Mouse (Mus musculus): ENCODE results near the gene Rnf123.

Rnf123 gene

GRCm38 (mm10) chr9:108062142-108062541 lies 21.0 kb downstream of the Rnf123 start:
- DNase-seq (ENCODE audit: low spot score): no peak

- DNase-seq (ENCODE audit: low spot score): no peak
These were observed 24.9 kb downstream of the Rnf123 start for GRCm38 (mm10) chr9:108058291-108058690.

GRCm38 (mm10) chr9:108057262-108057562 lies 25.9 kb downstream of the Rnf123 start:
- no peak for DNase-seq (ENCODE audit: low spot score)

GRCm38 (mm10) chr9:108056361-108057261 lies 26.5 kb downstream of the Rnf123 start:
- no peak for DNase-seq (ENCODE audit: low spot score)

GRCm38 (mm10) chr9:108055661-108056237 lies 27.4 kb downstream of the Rnf123 start:
- no peak for DNase-seq (ENCODE audit: low spot score)

GRCm38 (mm10) chr9:108055061-108055460 lies 28.1 kb downstream of the Rnf123 start:
- no peak for DNase-seq (ENCODE audit: low spot score)

GRCm38 (mm10) chr9:108054331-108055040 lies 28.7 kb downstream of the Rnf123 start:
- DNase-seq (ENCODE audit: low spot score): no peak

- no peak for DNase-seq (ENCODE audit: low spot score)
These were observed 29.4 kb downstream of the Rnf123 start for GRCm38 (mm10) chr9:108053665-108054225.

- DNase-seq (ENCODE audit: low spot score): peak; percentile 98
These were observed 30.1 kb downstream of the Rnf123 start, which contains the start of gene Amigo3 for GRCm38 (mm10) chr9:108052885-108053664. Gene Amigo3 (plus strand): TSS chr9:108053159.

GRCm38 (mm10) chr9:108052411-108052810 lies 30.7 kb downstream of the Rnf123 start:
- no peak for DNase-seq (ENCODE audit: low spot score)

GRCm38 (mm10) chr9:108051931-108052220 lies 31.3 kb downstream of the Rnf123 start:
- DNase-seq (ENCODE audit: low spot score): no peak

- DNase-seq (ENCODE audit: low spot score): no peak
These were observed 31.8 kb downstream of the Rnf123 start for GRCm38 (mm10) chr9:108051184-108051930.

GRCm38 (mm10) chr9:108049561-108050251 lies 33.4 kb downstream of the Rnf123 start:
- DNase-seq (ENCODE audit: low spot score): no peak

GRCm38 (mm10) chr9:108049016-108049455 lies 34.1 kb downstream of the Rnf123 start, which contains the start of gene Gmppb:
Gene Gmppb (plus strand): TSS chr9:108049242.
- DNase-seq (ENCODE audit: low spot score): peak; percentile 97

- peak; percentile 57 for DNase-seq (ENCODE audit: low spot score)
These were observed 34.6 kb downstream of the Rnf123 start for GRCm38 (mm10) chr9:108048566-108048955.

- peak; percentile 62 for DNase-seq (ENCODE audit: low spot score)
These were observed 35.3 kb downstream of the Rnf123 start for GRCm38 (mm10) chr9:108047601-108048565.

- DNase-seq (ENCODE audit: low spot score): no peak
These were observed 36.6 kb downstream of the Rnf123 start for GRCm38 (mm10) chr9:108046582-108046981.

- no peak for DNase-seq (ENCODE audit: low spot score)
These were observed 38.2 kb downstream of the Rnf123 start for GRCm38 (mm10) chr9:108044751-108045492.

All from c-Kit-positive CD71-positive TER-119-positive erythroid progenitor cells, embryonic 14.5 days (primary cell).